Mouse (Mus musculus) neural tube, embryonic 14.5 days (tissue): ENCODE measurements at regions not wholly inside any gene's neighbourhood (a gene's known extent, or its start where the extent isn't known, plus 50 kb on each side); places are given as distances from the start of the nearest gene placed in this dataset.

Experiments used
- ATAC-seq: fragments of 200-750 bp; cut with Nextera tagmentation; 2 replicates; pipeline ENCODE4 v1.8.0; 2017; ENCODE audit warnings: low read depth, mild to moderate bottlenecking, moderate TSS enrichment, moderate library complexity
- H3K27ac ChIP-seq: fragments of 300-500 bp; sonication (generic); 2 replicates; pipeline ENCODE4 v1.5.1; 2014; ENCODE audit warnings: low read depth, mild to moderate bottlenecking, control low read depth, low read length, moderate library complexity, mixed read lengths
- H3K27me3 ChIP-seq: fragments of 300-500 bp; sonication (generic); 2 replicates; pipeline ENCODE4 v1.6.1; 2014; ENCODE audit warnings: low read length; ENCODE audit not compliant: control insufficient read depth, insufficient read depth
- H3K36me3 ChIP-seq: fragments of 300-500 bp; sonication (generic); 2 replicates; pipeline ENCODE4 v1.6.1; 2014; ENCODE audit warnings: low read length, mixed read lengths; ENCODE audit not compliant: control insufficient read depth, insufficient read depth
- H3K4me1 ChIP-seq: fragments of 300-500 bp; sonication (generic); 2 replicates; pipeline ENCODE4 v1.6.1; 2014; ENCODE audit warnings: low read length; ENCODE audit not compliant: control insufficient read depth, insufficient read depth
- H3K4me2 ChIP-seq: fragments of 300-500 bp; sonication (generic); 2 replicates; pipeline ENCODE4 v1.6.1; 2014; ENCODE audit warnings: mild to moderate bottlenecking, low read depth, low read length, control low read depth
- H3K4me3 ChIP-seq: fragments of 300-500 bp; sonication (generic); 2 replicates; pipeline ENCODE4 v1.5.1; 2014; ENCODE audit warnings: low read depth, low read length, control low read depth, mixed read lengths
- H3K9ac ChIP-seq: fragments of 300-500 bp; sonication (generic); replicated peaks from 2 replicates; pipeline ENCODE4 v1.6.1; 2014; ENCODE audit warnings: low read depth, mild to moderate bottlenecking, control low read depth, low read length, mixed read lengths
- H3K9me3 ChIP-seq: fragments of 300-500 bp; sonication (generic); 2 replicates; pipeline ENCODE4 v1.6.1; 2016; ENCODE audit warnings: low read length; ENCODE audit not compliant: control insufficient read depth
- WGBS: fragments of 180-500 bp; shearing (Covaris S2); extraction: QIAGEN DNeasy Blood & Tissue Kit; methylation state at CpG from one replicate; pipeline ENCODE4 v1.1.7; 2014; 5-methylcytosine and 5-hydroxymethylcytosine counted together

GRCm38 (mm10) chr15:11729381-11729780, 177.7 kb downstream of the Npr3 start:
- no peaks in the 10 kb centered on the region for H3K4me1 ChIP-seq
- no peak overlapping the region for H3K4me2 ChIP-seq
- no peak overlapping the region for H3K27ac ChIP-seq
- H3K4me3 ChIP-seq, result no peak overlapping the region
- no peaks in the 10 kb centered on the region for H3K36me3 ChIP-seq
- no peaks in the 10 kb centered on the region for H3K9me3 ChIP-seq
- H3K9ac ChIP-seq, result no peak overlapping the region
- ATAC-seq, result no peak
- 69% methylated on average over 3 of the region's 3 CpGs for WGBS
- no peaks in the 10 kb centered on the region for H3K27me3 ChIP-seq

GRCm38 (mm10) chr15:11725620-11726530, 181.2 kb downstream of the Npr3 start:
- Histone ChIP-seq H3K4me2 (no peak overlapping the region), H3K36me3 (no peaks in the 10 kb centered on the region), H3K27me3 (no peaks in the 10 kb centered on the region), H3K27ac (no peak overlapping the region), H3K4me3 (no peak overlapping the region), H3K9ac (no peak overlapping the region), H3K9me3 (no peaks in the 10 kb centered on the region), H3K4me1 (no peaks in the 10 kb centered on the region)
- ATAC-seq, result no peak
- WGBS, result 85% methylated on average over 10 of the region's 10 CpGs

GRCm38 (mm10) chr15:11720645-11721044, 186.4 kb downstream of the Npr3 start:
- Histone ChIP-seq H3K27me3 (no peaks in the 10 kb centered on the region), H3K9me3 (no peaks in the 10 kb centered on the region), H3K4me1 (no peaks in the 10 kb centered on the region), H3K36me3 (no peaks in the 10 kb centered on the region), H3K27ac (no peak overlapping the region), H3K4me2 (no peak overlapping the region), H3K4me3 (no peak overlapping the region), H3K9ac (no peak overlapping the region)
- WGBS, result 86% methylated on average over 4 of the region's 4 CpGs
- ATAC-seq, result no peak

GRCm38 (mm10) chr15:11716168-11716842, 190.8 kb downstream of the Npr3 start:
- Histone ChIP-seq H3K27ac (no peak overlapping the region), H3K36me3 (no peaks in the 10 kb centered on the region), H3K27me3 (no peaks in the 10 kb centered on the region), H3K4me3 (no peak overlapping the region), H3K9me3 (no peaks in the 10 kb centered on the region), H3K4me1 (no peaks in the 10 kb centered on the region), H3K9ac (no peak overlapping the region), H3K4me2 (no peak overlapping the region)
- 90% methylated on average over 11 of the region's 11 CpGs for WGBS
- ATAC-seq, result no peak

GRCm38 (mm10) chr15:11712481-11713274, 194.4 kb downstream of the Npr3 start:
- H3K4me3 ChIP-seq, result no peak overlapping the region
- 80% methylated on average over 16 of the region's 16 CpGs for WGBS
- no peak overlapping the region for H3K27ac ChIP-seq
- no peaks in the 10 kb centered on the region for H3K27me3 ChIP-seq
- no peak overlapping the region for H3K4me2 ChIP-seq
- H3K9ac ChIP-seq, result no peak overlapping the region
- no peaks in the 10 kb centered on the region for H3K9me3 ChIP-seq
- H3K36me3 ChIP-seq, result no peaks in the 10 kb centered on the region
- no peaks in the 10 kb centered on the region for H3K4me1 ChIP-seq
- no peak for ATAC-seq

GRCm38 (mm10) chr15:11701246-11701645, 205.8 kb downstream of the Npr3 start:
- 93% methylated on average over 6 of the region's 6 CpGs for WGBS
- H3K27ac ChIP-seq, result no peak overlapping the region
- no peak for ATAC-seq
- H3K27me3 ChIP-seq, result no peaks in the 10 kb centered on the region
- H3K9me3 ChIP-seq, result no peaks in the 10 kb centered on the region
- H3K9ac ChIP-seq, result no peak overlapping the region
- no peak overlapping the region for H3K4me2 ChIP-seq
- H3K36me3 ChIP-seq, result no peaks in the 10 kb centered on the region
- no peaks in the 10 kb centered on the region for H3K4me1 ChIP-seq
- no peak overlapping the region for H3K4me3 ChIP-seq

- ATAC-seq, result no peak
- Histone ChIP-seq H3K27ac (no peak overlapping the region), H3K36me3 (no peaks in the 10 kb centered on the region), H3K4me2 (no peak overlapping the region), H3K9me3 (no peaks in the 10 kb centered on the region), H3K27me3 (no peaks in the 10 kb centered on the region), H3K4me3 (no peak overlapping the region), H3K9ac (no peak overlapping the region), H3K4me1 (no peaks in the 10 kb centered on the region)
- WGBS, result 74% methylated on average over 3 of the region's 3 CpGs
These were observed 207.2 kb downstream of the Npr3 start for GRCm38 (mm10) chr15:11699929-11700328.

- ATAC-seq, result no peak
- WGBS, result 43% methylated on average over 3 of the region's 3 CpGs
- no peak overlapping the region for H3K4me2 ChIP-seq
- no peaks in the 10 kb centered on the region for H3K36me3 ChIP-seq
- no peaks in the 10 kb centered on the region for H3K4me1 ChIP-seq
- H3K27me3 ChIP-seq, result no peaks in the 10 kb centered on the region
- H3K9ac ChIP-seq, result no peak overlapping the region
- no peak overlapping the region for H3K27ac ChIP-seq
- no peak overlapping the region for H3K4me3 ChIP-seq
- H3K9me3 ChIP-seq, result no peaks in the 10 kb centered on the region
These were observed 210.0 kb downstream of the Npr3 start for GRCm38 (mm10) chr15:11697060-11697459.
